Mouse (Mus musculus) heart, postnatal 0 days (tissue): ENCODE results near the gene Znrf2.
"Not testable (repeated sequence)": the region's sequence is repeated elsewhere in the genome, so short reads cannot be mapped to it uniquely, and the experiment has no call there.

ENCODE experiments used
- CTCF ChIP-seq: IDR thresholded peaks from 2 replicates; pipeline ENCODE4 v1.5.1; 2016; ENCODE audit warnings: antibody characterized with exemption, control low read depth, low read depth
- EP300 ChIP-seq: IDR thresholded peaks from 2 replicates; pipeline ENCODE4 v1.6.1; 2016; ENCODE audit warnings: antibody characterized with exemption, low read depth

DNA sequence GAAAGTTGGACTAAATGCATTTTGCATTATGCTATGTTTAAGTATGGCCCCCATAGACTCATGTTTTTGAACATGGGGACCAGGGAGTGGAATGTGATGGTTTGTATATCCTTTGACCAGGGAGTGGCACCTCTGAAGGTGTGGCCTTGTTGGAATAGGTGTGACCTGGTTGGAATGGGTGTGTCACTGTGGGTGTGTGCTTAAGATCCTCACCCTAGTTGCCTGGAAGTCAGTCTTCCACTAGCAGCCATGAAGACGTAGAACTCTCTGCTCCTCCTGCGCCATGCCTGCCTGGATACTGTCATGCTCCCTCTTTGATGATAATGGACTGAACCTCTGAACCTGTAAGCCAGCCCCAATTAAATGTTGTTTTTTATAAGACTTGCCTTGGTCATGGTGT is 7.8 kb downstream of the Znrf2 start:
- TF ChIP-seq EP300, CTCF: not testable (repeated sequence)
